Mouse (Mus musculus) liver, adult 2 months (tissue): ENCODE data around the gene Fto.

ENCODE experiments used
- CTCF ChIP-seq: fragments of 200-500 bp; IDR thresholded peaks from 2 replicates; pipeline ENCODE4 v1.5.1; 2011; ENCODE audit warnings: low read depth, low read length, control low read depth
- POLR2A ChIP-seq: fragments of 200-500 bp; IDR thresholded peaks from 2 replicates; pipeline ENCODE4 v1.6.1; 2011; ENCODE audit warnings: low read length, control low read depth; ENCODE audit not compliant: insufficient read depth; ENCODE audit errors: extremely low read depth

DNA sequence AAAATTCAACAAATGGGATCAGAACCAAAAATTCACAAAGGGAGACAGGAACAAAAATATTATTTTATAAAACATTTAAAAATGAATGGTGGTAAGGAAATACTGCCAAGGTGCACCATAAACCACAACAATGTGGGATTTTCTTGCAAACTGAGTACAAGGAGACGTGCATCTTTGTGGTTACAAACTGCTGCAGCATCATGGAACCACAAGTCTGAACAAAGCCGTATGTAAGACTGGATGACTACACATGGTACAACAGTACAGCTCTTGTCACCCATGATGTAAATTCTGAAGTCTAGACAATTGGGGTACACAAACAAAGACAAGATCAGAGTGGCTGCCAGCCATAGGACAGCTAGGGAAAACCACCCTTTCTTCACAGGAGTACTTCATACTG lies 14.7 kb upstream of the Fto start:
- TF ChIP-seq CTCF (no peak), POLR2A (no peak)
